Mouse (Mus musculus): ENCODE data around the gene Xylt1. TPM values are rescaled to one million over a fixed set of nuclear protein-coding genes. Genes with fewer than 3 reads are reported as not detected.

The Xylt1 gene
- total and polyA plus RNA-seq, 3 experiments = 9.0 to 13.3 TPM; not detected in 1

DNA sequence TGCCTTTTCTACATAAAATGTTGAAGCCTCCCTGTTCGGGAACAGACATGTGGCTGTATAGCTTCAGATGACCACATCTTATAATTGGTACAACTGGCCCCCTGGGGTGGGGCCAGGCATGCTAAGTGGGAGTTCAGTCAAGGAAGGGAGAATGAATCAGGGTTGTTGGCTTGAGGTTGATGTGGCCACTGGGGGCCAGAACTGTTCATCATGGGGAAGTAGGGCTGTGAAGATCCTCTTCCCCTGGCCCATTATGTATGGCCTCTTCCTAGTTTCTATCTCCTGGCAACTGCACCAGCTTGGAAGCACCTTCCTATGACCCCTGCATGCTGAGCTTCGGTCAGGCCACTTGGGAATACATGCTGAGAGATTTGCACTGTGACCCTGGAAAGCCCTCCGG lies 145.8 kb downstream of the Xylt1 start:
- no peaks in the 10 kb centered on the region for H3K27me3 ChIP-seq (ENCODE audit: control insufficient read depth in 1 of 2, insufficient read depth in 2 of 2, low read length in 2 of 2)
- no peaks in the 10 kb centered on the region for H3K9me3 ChIP-seq (replicated peaks; ENCODE audit: insufficient read depth, low read length)
- H3K27ac ChIP-seq (ENCODE audit: control insufficient read depth, low read depth, low read length) = no peak overlapping the region
- peaks cover 0 to 15% of the 10 kb centered on the region in 2 experiments; a peak in 2 of 4 replicates for H3K36me3 ChIP-seq (ENCODE audit: control insufficient read depth in 1 of 2, insufficient read depth in 2 of 2, low read length in 2 of 2)
- H3K79me2 ChIP-seq (ENCODE audit: control insufficient read depth, insufficient read depth, low read length, poor library complexity) = no peaks in the 10 kb centered on the region
- no peak overlapping the region for H3K9ac ChIP-seq (ENCODE audit: control insufficient read depth, low read depth, low read length, poor library complexity, severe bottlenecking)
- H3K4me3 ChIP-seq (ENCODE audit: control insufficient read depth in 1 of 2, insufficient read depth in 1 of 2, low read depth in 2 of 2, low read length in 2 of 2) = no peak overlapping the region
- H3K4me1 ChIP-seq (ENCODE audit: control insufficient read depth in 1 of 2, insufficient read depth in 2 of 2, low read length in 2 of 2) = peaks cover 6 to 20% of the 10 kb centered on the region in 2 experiments
- DNase-seq (ENCODE audit: low read depth, low spot score) = no peak
- TF ChIP-seq KAT2A (conservative IDR thresholded peaks at IDR 0.05; ENCODE audit: low read depth, low read length) (no peak), EP300 (IDR thresholded peaks at IDR 0.05; ENCODE audit: low read depth in 1 of 2, low read length in 2 of 2) (no peak), ZC3H11A (IDR thresholded peaks at IDR 0.05; ENCODE audit: low read depth, low read length) (no peak), BHLHE40 (IDR thresholded peaks at IDR 0.05; ENCODE audit: borderline replicate concordance, low read depth, low read length) (no peak), GABPA (IDR thresholded peaks at IDR 0.05; ENCODE audit: low read depth, low read length) (no peak), ZNF384 (IDR thresholded peaks at IDR 0.05; ENCODE audit: low read depth, low read length) (no peak), ZKSCAN1 (IDR thresholded peaks at IDR 0.05; ENCODE audit: low read depth, low read length) (no peak), MXI1 (IDR thresholded peaks at IDR 0.05; ENCODE audit: low read depth, low read length) (no peak), SMC3 (IDR thresholded peaks at IDR 0.05; ENCODE audit: low read depth, low read length) (no peak), MAFK (IDR thresholded peaks at IDR 0.05; ENCODE audit: borderline replicate concordance, low read depth, low read length) (no peak), USF1 (IDR thresholded peaks at IDR 0.05; ENCODE audit: low read depth, low read length) (no peak), JUND (IDR thresholded peaks at IDR 0.05; ENCODE audit: low read depth, low read length) (no peak), ETS1 (IDR thresholded peaks at IDR 0.05; ENCODE audit: low read depth, low read length) (no peak), TCF12 (IDR thresholded peaks at IDR 0.05; ENCODE audit: low read depth, low read length) (no peak), SIN3A (IDR thresholded peaks at IDR 0.05; ENCODE audit: low read length) (no peak), POLR2A (IDR thresholded peaks at IDR 0.05; ENCODE audit: control insufficient read depth in 1 of 2, insufficient read depth in 1 of 2, low read depth in 1 of 2, low read length in 2 of 2, poor library complexity in 1 of 2) (no peak), RAD21 (IDR thresholded peaks at IDR 0.05; ENCODE audit: low read depth, low read length) (no peak), CTCF (IDR thresholded peaks at IDR 0.05 in 2 of 3, conservative IDR thresholded peaks at IDR 0.05 in 1 of 3; ENCODE audit: control insufficient read depth in 1 of 3, insufficient read depth in 1 of 3, low read depth in 2 of 3, low read length in 3 of 3, poor library complexity in 1 of 3, severe bottlenecking in 1 of 3) (no peak)

DNA sequence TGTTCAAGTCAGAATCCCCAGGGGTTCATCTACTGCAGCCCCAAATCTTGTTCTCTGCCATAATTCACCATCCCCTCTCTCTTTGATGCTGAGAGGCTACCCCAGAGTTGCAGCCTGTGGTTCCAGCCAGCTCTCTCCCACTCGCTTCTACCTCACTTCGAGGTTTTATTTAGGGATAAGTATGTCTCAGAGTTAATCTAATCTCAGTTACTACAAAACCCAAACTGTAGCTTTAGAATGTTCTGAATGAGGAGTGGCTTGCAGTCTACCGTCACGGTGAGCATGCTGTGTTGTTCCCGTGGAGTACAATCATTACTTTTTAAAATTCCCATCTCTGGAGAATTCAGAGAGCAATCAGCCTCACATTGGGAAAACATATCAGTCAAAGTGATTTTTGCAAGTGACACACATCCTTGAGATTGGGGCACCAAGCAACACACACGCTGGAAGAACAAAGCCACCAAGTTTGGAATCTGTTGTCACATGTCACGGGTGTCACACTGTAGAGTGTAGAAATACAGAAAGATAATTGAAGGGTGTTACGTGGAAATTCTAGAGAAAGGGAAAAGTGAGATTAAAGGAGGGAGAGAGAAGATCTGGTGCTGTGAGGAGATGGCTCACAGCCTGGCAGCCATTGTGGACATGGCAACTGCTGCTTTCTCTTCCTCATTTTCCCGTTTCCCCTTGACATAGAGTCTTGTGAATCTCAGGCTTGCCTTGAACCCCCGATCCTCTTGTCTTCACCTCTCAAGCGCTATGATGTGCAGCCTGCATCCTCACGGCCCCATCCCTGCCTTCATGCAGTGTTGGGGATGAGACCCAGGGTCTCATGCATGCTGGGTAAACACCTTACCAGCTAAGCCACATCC lies 149.2 kb downstream of the Xylt1 start:
- H3K36me3 ChIP-seq (ENCODE audit: control insufficient read depth in 1 of 2, insufficient read depth in 2 of 2, low read length in 2 of 2) = peaks cover 0 to 2% of the 10 kb centered on the region in 2 experiments; a peak in 1 of 4 replicates
- H3K9me3 ChIP-seq (replicated peaks; ENCODE audit: insufficient read depth, low read length) = no peaks in the 10 kb centered on the region
- no peak for TF ChIP-seq SMC3 (IDR thresholded peaks at IDR 0.05; ENCODE audit: low read depth, low read length)
- no peak for TF ChIP-seq MXI1 (IDR thresholded peaks at IDR 0.05; ENCODE audit: low read depth, low read length)
- no peak for TF ChIP-seq MYC (IDR thresholded peaks at IDR 0.05; ENCODE audit: low read depth, low read length)
- no peak for TF ChIP-seq NELFE (IDR thresholded peaks at IDR 0.05; ENCODE audit: low read depth, low read length)
- no peaks in the 10 kb centered on the region for H3K79me2 ChIP-seq (ENCODE audit: control insufficient read depth, insufficient read depth, low read length, poor library complexity)
- H3K9ac ChIP-seq (ENCODE audit: control insufficient read depth, low read depth, low read length, poor library complexity, severe bottlenecking) = no peak overlapping the region
- no peak overlapping the region for H3K27ac ChIP-seq (ENCODE audit: control insufficient read depth, low read depth, low read length)
- DNase-seq (ENCODE audit: low read depth, low spot score) = no peak
- no peaks in the 10 kb centered on the region for H3K4me1 ChIP-seq (ENCODE audit: control insufficient read depth in 1 of 2, insufficient read depth in 2 of 2, low read length in 2 of 2)
- H3K4me3 ChIP-seq (ENCODE audit: control insufficient read depth in 1 of 2, insufficient read depth in 1 of 2, low read depth in 2 of 2, low read length in 2 of 2) = no peak overlapping the region
- H3K27me3 ChIP-seq (ENCODE audit: control insufficient read depth in 1 of 2, insufficient read depth in 2 of 2, low read length in 2 of 2) = no peaks in the 10 kb centered on the region

All from MEL (cell line).